Mouse (Mus musculus): ENCODE measurements at regions not wholly inside any gene's neighbourhood (a gene's known extent, or its start where the extent isn't known, plus 50 kb on each side); places are given as distances from the start of the nearest gene placed in this dataset.

DNA sequence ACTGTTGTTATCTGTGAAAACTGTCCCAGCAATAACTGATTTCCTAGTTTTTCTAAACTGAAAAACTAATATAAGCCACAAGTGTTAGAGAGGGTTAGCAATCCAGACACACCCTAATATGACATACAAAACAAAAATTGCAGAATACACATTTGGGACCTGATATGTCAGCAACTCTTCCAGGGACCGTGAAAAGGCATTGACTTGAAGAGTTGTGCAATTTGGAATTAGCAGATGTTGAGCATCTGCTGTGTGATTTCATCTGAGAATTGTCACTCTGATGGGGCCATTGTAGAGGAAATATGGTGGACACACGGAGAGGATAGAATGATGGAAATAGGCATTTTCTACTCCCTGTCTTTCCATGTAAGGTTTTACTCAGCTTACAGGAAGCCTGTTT is 168.6 kb upstream of the Mpdz start:
- TF ChIP-seq POLR2A (IDR thresholded peaks at IDR 0.05; ENCODE audit: insufficient read depth, low read depth, low read length) (no peak), CTCF (IDR thresholded peaks at IDR 0.05; ENCODE audit: insufficient read depth, low read depth, low read length) (no peak)

Data from olfactory bulb, adult 2 months (tissue).